Mouse (Mus musculus): ENCODE results near the gene E030018B13Rik.
A peak's percentile ranks its signal among the peaks of the same experiment; 100 is the strongest.

The E030018B13Rik gene

DNA sequence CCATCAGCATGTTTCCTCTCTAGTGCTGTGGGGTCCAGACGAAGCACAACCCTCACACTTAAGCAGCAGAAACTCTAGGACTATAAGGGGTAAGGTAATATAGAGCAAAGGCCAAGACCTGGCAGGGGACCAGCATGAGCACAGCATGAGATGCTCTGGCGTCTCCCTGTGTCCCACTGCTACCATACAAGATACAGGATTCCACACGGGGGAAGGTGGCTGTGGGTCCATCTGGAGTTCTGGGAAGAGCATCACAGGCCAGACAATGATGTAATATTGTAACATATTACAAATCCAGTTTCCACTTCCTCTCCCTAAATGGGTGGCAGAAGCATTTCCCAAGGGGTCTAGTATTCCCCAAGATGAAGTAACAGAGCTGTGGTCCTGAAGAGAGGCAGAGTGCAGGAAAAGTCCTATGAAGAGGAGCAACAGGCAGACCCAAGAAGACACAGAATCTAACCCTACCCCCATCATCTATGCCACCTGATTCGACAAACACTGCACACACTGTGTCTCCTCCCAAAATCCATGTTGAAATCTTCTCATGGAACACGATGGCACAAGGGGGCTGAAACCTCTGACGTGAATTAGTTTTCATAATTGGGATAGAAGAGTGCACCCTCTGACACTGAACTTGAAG is at the start of gene E030018B13Rik:
Gene E030018B13Rik (plus strand): TSS at position 590 of the 640 bp plus-strand sequence.
- no peak for DNase-seq

DNA sequence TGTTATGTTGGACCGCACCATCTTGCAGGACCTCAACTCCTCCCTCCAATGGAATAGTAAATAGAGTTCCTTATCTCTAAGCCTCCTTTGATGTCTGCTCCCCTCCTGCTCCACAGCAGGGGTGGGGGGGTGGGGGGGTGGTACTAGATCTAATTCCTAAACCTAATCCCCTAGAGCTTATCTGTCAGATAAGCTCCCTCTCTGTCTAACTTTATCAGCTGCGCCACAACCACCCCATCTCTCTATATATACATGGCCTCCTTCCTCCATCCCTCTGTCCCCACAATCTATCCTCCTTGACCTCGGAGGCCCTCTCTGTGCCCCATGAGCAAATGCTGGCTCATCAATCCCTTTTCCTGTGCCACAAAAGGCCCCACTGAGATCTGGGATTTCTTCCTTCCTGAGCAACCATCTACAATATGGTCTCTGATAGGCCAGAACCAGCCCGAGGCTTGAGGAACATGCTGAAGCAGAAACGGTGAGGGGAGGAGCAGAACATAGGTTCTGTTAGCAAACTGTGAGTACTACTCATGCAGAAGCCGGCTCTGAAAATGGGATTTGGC is 48.2 kb upstream of the E030018B13Rik start:
- no peak for DNase-seq

DNA sequence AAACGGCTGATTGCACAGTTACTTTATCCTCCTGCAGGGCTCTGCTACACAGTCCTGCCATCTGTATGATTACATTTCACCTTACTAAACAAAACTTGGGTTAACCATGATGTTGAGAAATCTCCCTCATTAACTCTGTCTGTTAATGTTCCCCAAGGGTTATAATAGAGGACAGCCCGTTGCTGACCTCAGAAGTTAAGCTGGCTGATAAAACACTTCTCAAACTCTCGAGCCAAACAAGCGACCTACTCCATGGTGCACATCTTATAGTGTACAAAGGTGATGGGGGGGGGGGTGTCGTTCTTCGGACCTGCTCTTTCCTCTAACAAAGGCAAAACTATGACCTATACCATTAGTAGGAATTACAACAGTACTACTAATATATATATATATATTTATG is 45.0 kb upstream of the E030018B13Rik start:
- DNase-seq, result no peak

DNA sequence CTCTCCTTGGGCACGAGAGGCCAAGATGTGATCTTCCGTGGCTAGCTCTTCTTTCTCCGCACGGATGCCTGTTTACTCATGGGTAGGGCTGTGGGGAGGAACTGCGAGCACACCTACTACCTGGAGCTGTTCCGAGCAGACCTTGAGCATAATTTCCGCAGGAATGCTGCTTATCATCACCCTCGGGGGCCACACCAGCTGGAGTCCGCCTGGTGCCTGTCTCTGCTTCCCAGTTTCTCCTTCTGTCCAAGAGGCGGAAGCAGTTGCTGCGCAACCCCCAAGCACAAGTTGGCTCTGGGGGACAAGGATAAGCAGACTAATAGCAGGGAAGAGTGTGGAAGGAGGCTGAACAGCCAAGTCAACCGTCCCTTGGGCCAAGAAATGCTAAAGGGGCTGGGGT is 42.8 kb upstream of the E030018B13Rik start:
- no peak for DNase-seq

DNA sequence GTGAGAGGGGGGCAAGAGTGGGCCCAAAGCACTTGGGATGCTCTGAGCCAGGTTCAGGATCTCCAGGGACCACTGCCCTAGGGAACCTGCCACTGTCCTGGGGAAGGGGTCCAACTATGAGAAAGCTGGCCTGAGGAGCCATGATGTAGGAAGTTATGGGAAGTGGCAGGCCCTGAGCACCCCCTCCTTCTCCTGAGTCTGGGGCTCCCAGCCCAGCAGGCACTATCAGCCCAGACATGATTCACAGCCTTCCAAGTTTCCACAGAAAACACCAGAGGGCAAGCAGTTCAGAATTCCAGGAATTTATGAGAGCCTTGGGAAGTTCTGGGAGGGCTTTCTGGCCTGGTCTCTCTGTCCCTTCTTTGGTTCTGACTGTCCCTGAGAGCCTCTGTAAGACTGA is 41.0 kb upstream of the E030018B13Rik start:
- DNase-seq, result peak in 1 of 2 experiments; percentile 15

DNA sequence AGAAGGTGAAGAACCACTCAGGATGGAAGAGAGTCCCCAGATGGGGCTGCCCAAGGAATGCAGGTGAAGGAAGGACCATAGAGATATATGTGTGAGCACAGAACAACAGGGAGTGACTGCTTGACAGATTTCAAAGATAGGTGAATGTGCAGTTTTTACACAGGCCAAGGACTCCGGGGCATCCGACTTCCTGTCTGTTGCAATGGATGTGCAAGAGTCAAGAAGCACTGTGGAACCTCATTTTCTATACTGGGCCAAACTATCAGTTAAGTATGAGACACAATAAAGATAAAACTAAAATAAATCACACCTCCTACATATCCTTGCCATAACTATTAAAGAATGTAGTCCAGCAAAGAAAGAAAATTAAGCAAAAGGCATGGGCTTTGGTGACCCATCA is 40.0 kb upstream of the E030018B13Rik start:
- DNase-seq, result no peak

DNA sequence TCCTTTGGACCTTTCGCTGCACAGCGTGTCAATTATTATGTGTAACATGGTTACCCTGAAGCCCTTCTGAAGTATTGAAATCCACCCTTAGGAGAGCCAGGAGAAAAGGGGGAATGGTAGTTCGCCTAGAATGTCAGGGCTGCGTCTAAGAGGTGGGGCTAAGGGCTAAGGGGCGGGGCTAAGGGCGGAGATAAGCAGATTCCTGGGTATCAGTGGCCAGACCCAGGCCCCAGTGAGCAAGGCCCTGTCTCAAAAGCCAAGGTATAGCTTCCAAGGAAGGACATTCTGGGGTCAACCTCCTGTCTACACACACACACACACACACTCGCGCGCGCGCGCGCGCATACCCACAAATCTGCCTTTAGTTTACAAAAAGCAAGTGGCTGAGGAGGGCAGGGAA is 39.0 kb upstream of the E030018B13Rik start:
- DNase-seq, result peak in 1 of 2 experiments; percentile 40

DNA sequence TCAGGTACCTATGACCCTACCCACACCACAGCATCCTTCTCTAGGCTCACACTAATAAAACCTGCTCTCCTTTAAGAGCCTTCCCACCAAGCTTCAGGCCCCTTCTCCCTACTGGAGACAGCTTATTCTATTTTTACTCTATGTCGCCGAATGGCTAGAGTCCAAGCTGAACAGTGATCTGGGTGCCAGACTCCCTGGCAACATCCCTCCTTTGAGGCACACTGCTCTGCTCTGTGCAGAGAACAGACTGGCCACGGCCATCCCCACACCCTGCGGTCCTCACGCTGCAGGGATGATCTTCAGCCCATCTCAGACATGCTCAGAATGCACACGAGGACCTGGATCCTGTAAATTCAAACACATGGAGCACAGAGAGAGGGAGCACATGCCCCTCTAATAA is 37.1 kb upstream of the E030018B13Rik start:
- DNase-seq, result no peak

DNA sequence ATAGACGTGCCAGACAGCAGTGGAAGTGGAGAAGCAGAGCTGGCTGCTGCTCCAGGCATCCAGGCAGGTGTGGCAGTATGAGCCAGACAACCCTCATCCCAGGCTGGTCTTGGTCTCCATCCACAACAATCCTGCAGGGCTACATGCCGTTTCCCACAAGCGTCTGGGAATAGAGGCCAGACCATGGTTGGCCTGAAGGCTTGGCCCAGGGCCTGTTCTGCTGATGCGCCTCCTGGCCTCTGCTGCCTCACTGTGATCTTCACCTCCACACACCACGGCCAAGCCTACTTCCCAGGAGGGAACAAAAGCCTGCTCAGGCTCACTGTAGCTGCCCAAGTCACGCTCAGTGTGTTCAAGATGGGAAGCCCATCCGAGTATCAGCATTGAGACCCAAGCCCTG is 33.9 kb upstream of the E030018B13Rik start:
- DNase-seq, result no peak

DNA sequence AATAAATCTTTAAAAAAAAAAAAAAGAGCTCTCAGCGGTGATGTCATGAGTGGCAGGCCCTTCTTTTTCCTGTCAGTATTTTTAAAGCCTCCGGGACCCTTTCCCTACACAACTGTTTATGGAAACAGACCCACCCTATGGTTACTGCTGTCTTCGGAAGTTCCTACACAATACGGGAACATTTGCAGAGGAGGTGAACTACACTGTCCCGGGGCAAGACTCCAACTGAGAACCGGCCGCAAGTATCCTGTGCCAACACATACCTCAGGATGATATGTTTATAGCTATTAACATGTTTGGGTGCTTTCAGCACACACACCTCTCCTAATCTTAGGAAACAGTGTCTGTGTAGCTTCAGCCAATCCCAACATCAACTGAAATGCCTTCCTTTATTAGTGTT is 31.6 kb upstream of the E030018B13Rik start:
- no peak for DNase-seq

DNA sequence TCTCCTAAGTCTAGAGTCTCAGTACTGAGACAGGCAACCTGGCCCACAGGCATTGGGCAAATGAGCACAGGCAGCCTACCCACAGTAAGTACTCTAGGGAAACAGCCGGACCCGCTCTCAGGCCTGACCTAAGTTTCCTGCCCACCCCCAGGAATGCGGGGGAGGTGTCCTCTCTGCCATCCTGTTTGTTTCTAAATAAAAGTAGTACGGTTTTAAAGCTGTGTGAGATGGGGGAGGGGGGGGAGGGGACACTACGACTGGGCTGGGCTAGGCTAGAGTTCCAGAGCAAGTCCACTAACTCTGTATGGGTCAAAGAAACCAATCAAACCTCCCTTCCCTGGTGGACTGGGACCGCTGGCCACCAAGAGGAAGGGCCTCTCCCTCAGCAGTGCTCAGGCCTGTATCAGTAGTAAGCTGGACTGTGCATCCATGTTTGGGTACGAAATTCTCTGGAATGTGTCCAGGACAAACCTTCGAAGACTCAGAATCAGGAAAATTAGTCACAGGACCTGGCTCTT is 29.6 kb upstream of the E030018B13Rik start:
- DNase-seq, result peak; percentile 60 to 79

DNA sequence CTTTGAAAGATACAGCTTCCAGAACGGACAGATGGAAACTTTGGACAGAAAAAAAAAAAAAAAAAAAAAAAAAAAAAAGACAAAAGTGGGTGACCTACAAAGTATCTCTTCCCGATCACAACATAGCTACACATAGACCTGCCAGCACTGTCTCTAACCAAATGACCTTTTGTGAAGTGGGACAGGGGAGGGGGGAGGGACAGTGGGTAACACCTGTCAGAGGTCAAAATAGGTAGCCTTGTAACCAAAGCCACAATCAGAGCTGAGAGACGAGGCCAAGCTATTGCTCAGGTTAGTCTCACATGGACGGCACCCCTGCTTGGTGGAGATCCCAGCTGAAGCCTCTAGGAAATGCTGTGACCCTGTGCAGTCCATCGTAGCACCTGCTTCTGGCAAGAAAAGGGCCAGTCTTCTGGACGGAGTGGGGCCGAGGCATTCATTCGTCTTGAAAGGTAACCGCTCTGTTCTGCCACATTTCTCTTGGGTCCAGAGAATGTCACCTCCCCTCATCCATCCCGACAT is 29.0 kb upstream of the E030018B13Rik start:
- DNase-seq, result no peak

DNA sequence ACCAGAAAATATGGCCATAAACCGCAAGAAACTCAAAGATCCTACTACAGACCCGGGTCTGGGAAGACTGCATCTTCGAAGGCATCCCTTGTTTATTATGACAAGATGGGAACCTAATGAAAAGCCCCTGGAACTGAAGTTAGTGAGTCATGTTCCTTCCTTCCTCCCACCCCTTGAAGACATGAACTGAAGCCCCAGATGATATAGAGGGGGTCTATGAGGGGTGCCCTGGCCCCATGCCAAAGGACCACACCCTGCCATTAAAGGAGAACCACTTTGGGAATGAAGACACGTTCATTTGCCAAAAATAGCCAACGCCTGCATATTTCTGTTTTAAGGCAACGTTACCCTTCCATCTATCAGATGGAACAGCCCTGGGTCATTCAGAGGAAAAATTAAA is 28.0 kb upstream of the E030018B13Rik start:
- DNase-seq, result no peak

DNA sequence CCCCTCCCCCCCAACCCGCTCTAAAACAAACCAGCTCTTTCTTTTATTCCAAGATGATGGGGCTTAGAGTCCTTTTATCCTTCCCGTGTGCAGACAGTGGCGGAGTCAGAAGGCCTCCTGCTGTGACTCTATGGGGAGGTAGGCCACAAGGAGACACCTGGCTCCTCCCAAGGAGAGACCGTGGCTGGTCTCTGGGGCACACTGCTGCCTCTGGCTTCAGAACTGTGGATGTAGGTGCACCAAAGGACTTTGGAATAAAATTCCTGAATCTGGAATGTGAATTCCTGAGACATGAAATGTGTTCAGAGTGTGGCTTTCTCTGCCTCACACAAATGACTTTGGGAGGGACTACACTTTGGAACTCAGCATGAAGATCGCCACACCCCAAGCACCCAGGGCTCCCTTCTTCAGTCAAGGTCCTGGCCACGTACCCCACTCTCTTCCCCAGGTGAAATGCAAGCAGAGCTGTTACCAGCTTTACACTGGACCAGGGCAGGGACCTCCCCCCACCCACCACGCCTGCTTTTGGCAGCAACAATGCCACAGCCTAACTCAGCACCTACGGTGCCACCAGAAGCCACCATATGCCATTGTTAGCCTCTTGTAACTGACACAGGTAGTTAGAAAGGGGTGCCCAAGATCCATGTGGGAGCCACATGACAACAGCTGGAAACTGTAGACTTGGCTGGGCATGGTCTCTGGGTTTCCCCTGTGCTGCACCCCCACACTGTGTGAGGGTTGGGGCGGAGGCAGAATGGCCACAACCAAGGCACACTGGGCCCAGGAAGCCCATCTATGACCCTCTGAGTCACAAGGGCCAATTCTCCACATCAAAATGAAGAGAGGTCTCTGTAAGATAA is 27.3 kb upstream of the E030018B13Rik start:
- DNase-seq, result no peak

DNA sequence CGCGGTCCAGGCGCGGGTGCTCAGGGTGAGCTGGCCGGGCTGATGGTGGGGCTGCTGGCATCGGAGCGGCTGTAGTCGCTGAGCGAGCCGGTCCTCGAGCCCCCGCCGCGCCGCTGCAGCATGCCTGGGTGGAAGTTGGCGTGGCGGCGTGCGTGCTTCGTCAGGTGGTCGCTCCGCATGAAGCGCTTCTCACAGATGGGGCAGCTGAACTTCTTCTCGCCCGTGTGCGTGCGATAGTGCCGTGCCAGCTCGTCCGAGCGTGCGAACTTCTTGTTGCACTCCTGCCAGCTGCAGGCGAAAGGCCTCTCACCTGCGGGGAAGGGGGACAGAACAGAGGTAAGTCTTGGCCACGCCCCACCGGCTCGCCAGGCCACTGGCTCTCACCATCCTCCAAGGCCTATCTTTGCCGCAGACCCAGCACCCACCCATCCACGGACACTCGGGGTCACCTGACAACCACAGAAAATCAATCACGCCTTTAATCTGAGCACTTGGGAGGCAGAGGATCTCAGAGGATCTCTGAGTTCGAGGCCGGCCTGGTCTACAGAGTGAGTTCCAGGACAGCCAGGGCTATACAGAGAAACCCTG is 25.1 kb upstream of the E030018B13Rik start:
- DNase-seq, result no peak

DNA sequence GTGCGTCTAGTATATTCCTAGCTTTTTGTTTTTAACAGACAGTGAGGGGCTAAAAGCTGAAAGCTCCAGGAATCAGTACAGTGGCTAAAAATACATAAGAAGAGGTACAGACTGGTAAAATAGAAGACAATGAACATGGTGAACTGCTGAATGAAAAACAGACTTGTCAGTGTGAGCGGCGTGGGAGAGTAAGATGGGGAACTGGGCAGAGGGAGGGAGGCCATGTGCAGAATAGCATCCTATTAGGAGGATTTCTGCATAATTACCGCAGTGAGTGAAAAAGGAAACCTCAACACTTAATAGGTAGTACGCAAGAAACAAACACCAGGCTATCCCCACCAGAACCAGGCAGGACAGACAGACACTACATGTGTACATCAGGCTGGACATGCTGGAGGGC is 23.5 kb upstream of the E030018B13Rik start:
- DNase-seq, result no peak

DNA sequence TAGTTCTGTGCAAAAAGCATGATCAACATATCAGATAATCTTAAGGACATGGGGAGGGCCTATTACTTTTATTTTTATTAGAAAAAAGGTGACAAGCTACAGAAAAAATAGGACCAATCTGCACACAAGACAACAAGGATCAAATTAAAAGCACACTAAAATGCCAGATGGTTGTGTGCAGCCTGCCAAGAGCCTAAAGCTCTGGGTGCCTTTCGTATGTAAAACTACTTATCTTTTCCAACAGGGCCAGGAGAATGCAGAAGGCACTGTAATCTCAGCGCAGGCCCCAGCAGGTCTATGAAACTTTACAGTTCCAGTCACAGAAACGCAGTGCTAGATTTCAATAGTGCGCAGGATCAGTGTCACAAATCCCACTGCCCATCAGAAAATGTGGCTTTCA is 22.9 kb upstream of the E030018B13Rik start:
- no peak for DNase-seq

DNA sequence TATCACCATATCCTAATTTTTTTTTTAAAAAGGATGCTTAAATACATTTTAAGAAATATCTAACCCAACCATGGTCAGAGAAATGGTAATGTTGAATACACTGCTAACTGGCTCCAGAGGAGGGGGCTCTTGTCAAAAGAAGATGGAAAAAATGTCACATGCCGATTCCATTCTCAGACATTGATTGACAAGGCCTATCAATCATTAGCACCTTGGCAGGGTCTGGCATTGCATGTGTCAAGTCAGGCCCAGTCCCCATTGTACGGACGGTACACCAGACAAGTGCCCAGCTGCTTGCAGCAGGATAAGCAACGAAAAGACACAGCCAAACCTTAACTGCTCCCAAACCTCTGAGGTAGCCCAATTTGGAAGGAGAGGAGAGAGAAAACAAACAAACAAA is 22.0 kb upstream of the E030018B13Rik start:
- DNase-seq, result no peak

DNA sequence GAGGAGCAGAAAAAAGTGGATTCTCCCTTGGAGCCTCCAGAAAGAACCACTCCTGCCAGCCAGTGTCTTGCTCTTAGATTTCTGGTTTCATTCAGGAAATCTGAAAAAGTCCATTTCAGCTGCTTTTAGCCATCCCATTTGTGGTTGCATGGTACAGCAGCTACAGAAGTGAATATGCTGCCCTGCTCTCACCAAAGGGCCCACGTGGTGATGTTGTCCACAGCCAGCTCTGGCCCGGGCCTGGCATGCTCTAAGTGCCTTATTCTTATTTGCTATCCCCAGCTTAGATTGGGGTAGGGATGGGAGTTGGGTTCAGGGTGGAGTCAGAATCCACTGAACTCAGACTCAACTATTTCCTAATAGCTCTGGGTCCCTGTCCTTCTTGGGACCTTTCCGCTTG is 21.4 kb upstream of the E030018B13Rik start:
- no peak for DNase-seq

DNA sequence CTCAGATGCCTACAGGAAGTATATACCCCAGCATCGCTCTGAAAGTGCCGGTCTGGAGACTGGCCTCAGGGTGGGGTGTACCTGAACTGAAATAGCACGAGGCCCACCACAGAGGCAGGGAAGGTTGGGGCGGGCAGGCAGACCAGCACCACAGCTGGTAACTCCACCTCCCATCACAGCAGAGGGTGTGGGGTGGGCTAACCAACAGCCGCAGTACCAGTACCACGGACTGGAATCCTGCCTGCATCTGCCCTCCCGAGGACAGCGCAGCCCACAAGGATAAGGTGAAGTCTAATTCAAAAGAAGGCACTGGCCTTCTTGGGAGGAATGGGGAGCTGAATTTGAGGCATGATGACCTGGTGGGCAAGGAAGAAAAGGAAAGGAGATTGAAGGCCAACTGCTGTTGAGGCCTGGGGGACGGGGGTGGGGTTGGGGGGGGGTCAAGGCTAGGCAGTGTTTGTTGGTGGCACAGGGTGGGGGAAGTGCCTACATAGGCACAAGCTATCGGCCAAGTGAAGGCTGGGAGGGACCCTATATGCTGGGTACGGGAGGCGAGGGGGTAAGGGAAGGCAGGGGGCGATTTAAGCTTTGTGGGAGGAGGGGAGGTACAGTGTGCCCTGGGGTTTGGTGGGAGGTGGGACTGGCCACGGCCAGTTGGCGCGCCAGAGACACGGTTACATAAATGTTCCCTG is 20.2 kb upstream of the E030018B13Rik start:
- DNase-seq, result no peak

DNA sequence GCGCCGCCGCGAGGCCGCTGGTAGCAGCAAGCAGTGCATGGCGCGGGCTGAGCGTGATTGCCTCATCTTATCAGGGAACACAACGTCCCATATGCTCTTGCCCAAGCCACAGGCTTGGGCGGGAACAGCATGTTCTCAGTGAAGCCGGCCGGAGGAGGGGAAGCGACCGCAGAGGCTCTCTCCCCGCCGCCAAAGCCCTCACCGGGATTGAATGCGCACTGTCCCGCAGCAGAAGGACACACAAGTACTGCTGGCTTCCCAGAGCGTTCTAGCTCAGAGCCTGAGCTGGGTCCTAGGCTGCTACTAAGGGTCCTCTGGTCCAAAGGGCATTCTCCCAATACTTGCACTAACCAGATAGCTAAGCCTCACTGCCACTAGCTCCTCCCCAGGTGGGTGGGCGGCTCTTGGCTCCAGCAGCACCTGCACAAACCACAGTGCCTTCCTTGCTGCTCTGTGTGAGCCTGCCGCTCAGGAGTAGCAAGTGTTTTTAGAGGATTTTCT is 19.6 kb upstream of the E030018B13Rik start:
- peak; percentile 82 to 91 for DNase-seq

DNA sequence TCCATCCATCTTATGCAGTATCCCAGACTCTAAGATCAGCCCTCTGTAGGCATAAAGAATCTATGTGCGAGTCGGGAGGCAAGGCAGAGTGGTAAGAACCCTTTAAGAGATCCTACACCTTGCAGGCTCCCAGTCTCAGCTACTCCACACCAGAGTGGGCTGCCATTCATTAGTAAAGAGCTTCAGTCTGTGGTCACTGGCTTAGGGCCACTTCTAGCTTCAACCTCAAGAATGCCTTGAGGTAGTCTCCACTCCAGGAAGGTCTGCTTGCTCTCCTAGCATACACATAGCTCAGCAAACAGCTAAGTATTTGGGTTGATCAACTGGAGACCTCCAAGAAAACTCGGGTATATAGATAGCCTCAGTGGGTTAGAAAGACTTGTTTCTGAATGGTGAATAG is 19.0 kb upstream of the E030018B13Rik start:
- DNase-seq, result no peak
